Mouse (Mus musculus): ENCODE data around the gene Cacna2d4.

DNA sequence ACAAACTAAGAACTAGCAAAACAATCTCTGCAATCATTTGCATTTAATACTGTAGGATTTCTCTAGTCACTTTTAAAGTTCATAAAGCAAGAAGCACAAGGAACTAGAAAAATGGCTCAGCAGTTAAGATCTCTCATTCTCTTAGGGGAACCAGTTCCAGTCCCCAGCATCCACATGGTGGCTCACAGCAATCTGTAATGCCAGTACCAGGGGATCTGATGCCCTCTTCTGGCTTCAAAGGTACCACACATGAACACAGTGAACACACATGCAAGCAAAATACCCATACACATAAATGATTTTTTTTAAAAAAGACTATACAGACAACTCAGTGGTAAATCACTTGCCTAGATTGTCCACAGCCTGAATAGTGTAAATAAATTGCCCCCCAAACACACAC is 135.3 kb downstream of the Cacna2d4 start:
- TF ChIP-seq EP300 (IDR thresholded peaks at IDR 0.05; ENCODE audit: low read depth) (no peak), CTCF (IDR thresholded peaks at IDR 0.05; ENCODE audit: low read depth) (peak; percentile 20; the same call in 1 of the 2 replicates)

Data from liver, embryonic 14.5 days (tissue).